Mouse (Mus musculus) stomach, postnatal 0 days (tissue): Measurements from ENCODE around the gene Arpc5l. TPM values are rescaled to one million over a fixed set of nuclear protein-coding genes. Genes with fewer than 3 reads are reported as not detected.

Experiments
- ATAC-seq: fragments of 200-750 bp; cut with Nextera tagmentation; 2 replicates; pipeline ENCODE4 v1.8.0; 2017; ENCODE audit not compliant: low FRiP score, low TSS enrichment
- DNase-seq: peaks from one replicate; pipeline ENCODE4 v3.0.0-alpha.2; 2016; ENCODE audit warnings: low spot score
- H3K27ac ChIP-seq: fragments of 300-500 bp; sonication (generic); replicated peaks from 2 replicates; pipeline ENCODE4 v1.5.1; 2014; ENCODE audit warnings: mild to moderate bottlenecking, control low read depth
- H3K27me3 ChIP-seq: fragments of 300-500 bp; sonication (generic); 2 replicates; pipeline ENCODE4 v1.6.1; 2014; ENCODE audit warnings: low read length; ENCODE audit not compliant: control insufficient read depth, insufficient read depth
- H3K36me3 ChIP-seq: fragments of 300-500 bp; sonication (generic); 2 replicates; pipeline ENCODE4 v1.6.1; 2014; ENCODE audit warnings: low read length, mixed read lengths; ENCODE audit not compliant: control insufficient read depth, insufficient read depth
- H3K4me1 ChIP-seq: fragments of 300-500 bp; sonication (generic); replicated peaks from 2 replicates; pipeline ENCODE4 v1.6.1; 2014; ENCODE audit warnings: antibody characterized with exemption; ENCODE audit not compliant: control insufficient read depth, insufficient read depth
- H3K4me2 ChIP-seq: fragments of 300-500 bp; sonication (generic); replicated peaks from 2 replicates; pipeline ENCODE4 v1.6.1; 2014; ENCODE audit warnings: low read depth, mild to moderate bottlenecking, control low read depth, moderate library complexity
- H3K4me3 ChIP-seq: fragments of 300-500 bp; sonication (generic); 2 replicates; pipeline ENCODE4 v1.5.1; 2014; ENCODE audit warnings: low read depth, low read length, control low read depth
- H3K9ac ChIP-seq: fragments of 300-500 bp; sonication (generic); 2 replicates; pipeline ENCODE4 v1.6.1; 2014; ENCODE audit warnings: mild to moderate bottlenecking, low read length, control low read depth, mixed read lengths
- H3K9me3 ChIP-seq: fragments of 300-500 bp; sonication (generic); 2 replicates; pipeline ENCODE4 v1.6.1; 2016; ENCODE audit warnings: low read length; ENCODE audit not compliant: control insufficient read depth
- CTCF ChIP-seq: IDR thresholded peaks from 2 replicates; pipeline ENCODE4 v1.5.1; 2016; ENCODE audit warnings: antibody characterized with exemption, low read depth, mild to moderate bottlenecking, moderate library complexity
- EP300 ChIP-seq: optimal IDR thresholded peaks from 2 replicates; pipeline ENCODE3; 2016; ENCODE audit warnings: antibody characterized with exemption
- WGBS: fragments of 180-500 bp; shearing (Covaris S2); extraction: QIAGEN DNeasy Blood & Tissue Kit; methylation state at CpG from one replicate; pipeline ENCODE4 v1.1.7; 2014; 5-methylcytosine and 5-hydroxymethylcytosine counted together
- polyA plus RNA-seq: library from polyadenylated mRNA; unstranded; fragments of >200 nt; fragmentation: Nextera tagmentation; extraction: Ambion mirVana; gene quantifications from 2 replicates; pipeline ENCODE4 v1.2.1, GENCODE M21; 2015

Arpc5l gene
- polyA plus RNA-seq, 1 experiment from 2014 or later, result 142 TPM

DNA sequence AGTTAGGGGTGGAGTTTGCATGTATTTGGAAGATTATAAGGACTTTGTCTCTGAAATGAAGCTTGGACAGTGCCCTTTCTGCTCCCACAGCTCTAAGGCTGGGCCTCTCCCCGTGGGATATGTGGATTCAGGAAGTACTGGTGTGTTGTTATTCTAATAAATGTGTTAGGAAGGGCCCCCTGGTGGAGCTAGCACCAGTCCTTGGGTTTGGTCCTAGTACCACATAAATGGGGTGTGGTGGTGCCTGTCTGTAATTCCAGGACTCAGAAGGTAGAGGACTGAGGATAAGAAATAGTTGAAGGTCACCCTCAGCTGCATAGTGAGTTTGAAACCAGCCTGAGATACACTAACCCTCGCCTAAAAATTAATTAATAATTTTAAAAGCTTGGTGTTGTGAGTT, 31.9 kb upstream of the Arpc5l start:
- Histone ChIP-seq H3K9me3 (no peaks in the 10 kb centered on the region), H3K27ac (no peak overlapping the region), H3K4me1 (no peaks in the 10 kb centered on the region), H3K4me3 (no peak overlapping the region), H3K27me3 (no peaks in the 10 kb centered on the region), H3K4me2 (no peak overlapping the region), H3K9ac (no peak overlapping the region), H3K36me3 (no peaks in the 10 kb centered on the region)
- WGBS, result 22% methylated on average over 2 of the region's 2 CpGs
- ATAC-seq (no peak), DNase-seq (no peak)
- TF ChIP-seq CTCF (peak; percentile 34), EP300 (no peak)

DNA sequence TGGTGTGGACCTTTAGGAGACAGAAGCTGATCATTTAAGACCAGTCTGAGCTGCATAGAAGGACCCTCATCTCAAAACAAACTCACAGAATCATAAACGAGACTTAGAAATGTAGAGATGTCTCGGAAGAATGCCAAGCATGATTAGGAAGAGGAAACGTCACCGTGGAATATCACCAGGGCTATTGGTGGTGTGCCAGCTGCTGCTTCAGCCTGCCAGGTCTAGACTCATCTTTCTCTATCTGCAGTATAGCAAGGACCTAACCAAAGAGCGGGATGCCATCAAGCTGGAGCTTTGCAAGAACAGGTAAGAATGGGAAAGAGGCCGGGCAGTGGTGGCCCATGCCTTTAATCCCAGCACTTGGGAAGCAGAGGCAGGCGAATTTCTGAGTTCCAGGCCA, 31.4 kb upstream of the Arpc5l start:
- Histone ChIP-seq H3K4me2 (no peak overlapping the region), H3K27ac (no peak overlapping the region), H3K9me3 (no peaks in the 10 kb centered on the region), H3K27me3 (no peaks in the 10 kb centered on the region), H3K4me1 (no peaks in the 10 kb centered on the region), H3K4me3 (no peak overlapping the region), H3K9ac (no peak overlapping the region), H3K36me3 (no peaks in the 10 kb centered on the region)
- 57% methylated on average over 7 of the region's 7 CpGs for WGBS
- no peak for ATAC-seq
- TF ChIP-seq EP300 (no peak), CTCF (no peak)
- DNase-seq, result no peak

DNA sequence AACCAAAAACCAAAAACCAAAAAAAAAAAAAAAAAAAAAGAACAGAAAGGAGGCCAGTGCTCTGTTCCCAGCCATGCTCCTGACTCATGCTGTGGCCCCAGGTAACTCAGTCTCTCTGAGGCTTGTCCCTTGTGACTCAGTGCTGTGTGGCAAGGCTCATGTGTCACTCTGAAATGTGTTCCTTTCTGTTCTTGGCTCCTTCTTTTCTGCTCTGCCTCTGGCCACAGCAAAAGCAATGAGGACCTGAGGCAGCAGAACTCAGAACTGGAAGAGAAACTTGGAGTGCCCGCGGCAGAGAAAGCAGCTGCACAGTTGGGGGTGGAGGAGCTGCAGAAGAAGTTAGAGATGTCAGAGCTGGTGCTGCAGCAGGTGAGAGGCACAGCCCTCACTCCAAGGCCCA, 31.0 kb upstream of the Arpc5l start:
- H3K27me3 ChIP-seq, result no peaks in the 10 kb centered on the region
- ATAC-seq, result peak; percentile 51; the same call in 1 of the 2 replicates

DNA sequence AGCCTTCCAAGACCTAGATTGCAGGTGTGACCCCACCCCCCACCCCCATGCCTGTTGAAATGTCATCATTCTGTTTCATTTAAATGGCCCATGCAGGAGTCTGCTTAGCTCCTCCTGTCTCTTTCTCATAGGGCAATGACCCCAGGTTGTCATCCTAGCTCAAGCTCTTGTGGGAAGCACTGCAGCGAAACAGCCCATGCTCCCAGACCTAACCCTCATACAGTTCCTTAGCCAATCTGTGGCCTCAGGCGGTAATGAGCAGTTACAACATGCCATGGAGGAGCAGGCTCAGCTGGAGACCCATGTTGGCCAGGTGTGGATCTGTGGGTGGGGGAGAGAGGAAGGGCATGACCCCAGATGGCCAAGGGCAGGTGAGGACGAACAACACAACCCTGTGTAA, 30.0 kb upstream of the Arpc5l start:
- Histone ChIP-seq H3K4me3 (no peak overlapping the region), H3K4me2 (no peak overlapping the region), H3K27me3 (no peaks in the 10 kb centered on the region), H3K36me3 (no peaks in the 10 kb centered on the region), H3K4me1 (no peaks in the 10 kb centered on the region), H3K27ac (no peak overlapping the region), H3K9me3 (no peaks in the 10 kb centered on the region), H3K9ac (no peak overlapping the region)
- TF ChIP-seq EP300 (no peak), CTCF (no peak)
- ATAC-seq (no peak), DNase-seq (no peak)
- WGBS, result 70% methylated on average over 3 of the region's 3 CpGs

More for the DNA sequence above, 31.0 kb upstream of the Arpc5l start:
- no peak overlapping the region for H3K27ac ChIP-seq
- TF ChIP-seq CTCF, result no peak
- no peak for TF ChIP-seq EP300
- H3K36me3 ChIP-seq, result no peaks in the 10 kb centered on the region
- no peak overlapping the region for H3K4me2 ChIP-seq
- no peaks in the 10 kb centered on the region for H3K9me3 ChIP-seq
- 55% methylated on average over 2 of the region's 2 CpGs for WGBS
- H3K9ac ChIP-seq, result no peak overlapping the region
- no peaks in the 10 kb centered on the region for H3K4me1 ChIP-seq
- no peak overlapping the region for H3K4me3 ChIP-seq
- no peak for DNase-seq

GRCm38 (mm10) chr2:38975941-38976805, 29.0 kb upstream of the Arpc5l start:
- H3K4me2 ChIP-seq, result no peak overlapping the region
- no peaks in the 10 kb centered on the region for H3K4me1 ChIP-seq
- DNase-seq (no peak), ATAC-seq (no peak)
- TF ChIP-seq EP300 (no peak), CTCF (no peak)
- 80% methylated on average over 20 of the region's 21 CpGs for WGBS
- H3K27me3 ChIP-seq, result no peaks in the 10 kb centered on the region
- no peak overlapping the region for H3K9ac ChIP-seq
- no peak overlapping the region for H3K4me3 ChIP-seq
- H3K36me3 ChIP-seq, result no peaks in the 10 kb centered on the region
- no peaks in the 10 kb centered on the region for H3K9me3 ChIP-seq
- H3K27ac ChIP-seq, result no peak overlapping the region

GRCm38 (mm10) chr2:38977837-38978236, 27.3 kb upstream of the Arpc5l start:
- Histone ChIP-seq H3K4me1 (no peaks in the 10 kb centered on the region), H3K9me3 (no peaks in the 10 kb centered on the region), H3K27me3 (no peaks in the 10 kb centered on the region), H3K9ac (no peak overlapping the region), H3K4me3 (no peak overlapping the region), H3K27ac (no peak overlapping the region), H3K4me2 (no peak overlapping the region), H3K36me3 (no peaks in the 10 kb centered on the region)
- 73% methylated on average over 4 of the region's 4 CpGs for whole genome bisulfite sequencing
- TF ChIP-seq CTCF (no peak), EP300 (no peak)
- DNase-seq (no peak), ATAC-seq (peak; percentile 19; the same call in 1 of the 2 replicates)
